In the genomic region with DNA sequence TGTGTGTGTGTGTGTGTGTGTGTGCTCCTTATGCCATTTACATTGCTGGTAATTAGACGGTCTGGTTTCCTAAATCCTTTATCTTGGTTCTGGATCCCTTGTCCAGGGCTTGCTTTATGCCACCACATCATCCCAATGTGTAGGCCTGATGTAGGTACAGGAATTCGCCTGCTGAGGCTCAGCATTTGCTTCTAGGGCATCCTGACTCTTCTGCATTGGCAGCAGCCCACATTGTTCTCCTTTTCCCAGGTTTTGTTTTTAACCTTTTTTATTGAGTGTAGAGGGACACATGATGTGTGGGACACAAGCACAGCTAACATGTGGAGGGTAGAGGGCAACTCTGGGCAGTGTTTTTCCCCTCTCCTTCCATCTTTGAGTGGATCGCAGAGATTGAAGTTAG, we compare ENCODE assay signal across 13 mouse cellular contexts.
"Had no signal": no experiment of that assay in that cellular context is flagged by ENCODE, and none has a peak within 500 bp of the region (broad histone marks: within the 10 kb centered on the region; RNA-seq: fewer than 3 reads in every experiment).

No protein-coding gene starts in this region.

- ATAC-seq: midbrain, embryonic 16.5 days had no signal

- DNase-seq: lung, embryonic 14.5 days; lung, postnatal 10 days; lung, postnatal 4 days; midbrain, embryonic 14.5 days; retina, postnatal 1 day; right cerebral cortex, adult 18-20 months; right cerebral cortex, postnatal 25 days; right cerebral cortex, postnatal 4 days; spleen, adult 18-20 months; thymus, adult 18-20 months; thymus, postnatal 14 days; thymus, postnatal 36 days had no signal
